Mouse (Mus musculus): ENCODE results near the gene Trim54.

The Trim54 gene

DNA sequence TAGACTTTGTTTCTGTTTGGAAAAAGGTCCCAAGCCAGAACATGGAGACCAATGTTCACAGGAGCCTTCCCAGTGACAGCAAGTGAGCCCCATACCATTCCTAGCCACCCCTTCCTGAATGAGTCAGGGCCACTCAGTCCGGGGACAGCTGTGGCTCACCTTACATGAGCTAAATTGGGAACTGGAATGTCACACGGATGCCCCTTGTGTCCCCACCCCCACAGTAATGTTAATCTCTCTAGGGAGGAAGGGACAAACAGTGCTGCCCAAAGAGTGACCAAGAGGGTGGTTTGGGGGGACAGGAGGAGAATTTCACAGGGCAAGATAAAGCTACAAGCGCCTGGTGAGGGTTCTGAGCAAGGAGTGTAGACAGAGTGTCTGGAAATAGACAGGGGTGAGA, at the start of gene Trim54:
Gene Trim54 (plus strand): TSS at position 359 of the 400 bp plus-strand sequence.
- DNase-seq (ENCODE audit: low read depth), result no peak

DNA sequence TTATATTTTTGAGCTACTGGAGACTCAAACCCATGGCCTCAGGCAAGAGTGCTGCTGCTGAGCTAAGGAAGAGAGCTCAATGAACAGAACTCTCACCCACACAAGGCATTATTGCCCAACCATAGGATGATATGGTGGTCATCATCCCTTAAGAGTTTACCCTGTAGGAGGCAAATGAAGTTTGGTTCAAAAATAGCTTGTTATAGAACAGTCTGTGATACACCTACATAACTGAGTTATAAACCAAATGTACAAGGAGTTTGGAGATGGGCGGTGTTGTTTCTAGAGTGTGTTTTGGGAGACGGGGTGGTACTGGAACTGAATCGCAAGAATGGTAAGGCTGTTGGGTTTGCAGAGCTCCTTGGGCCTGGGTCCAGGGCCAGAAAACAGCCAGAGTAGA, 46.7 kb upstream of the Trim54 start:
- DNase-seq (ENCODE audit: low read depth), result no peak

DNA sequence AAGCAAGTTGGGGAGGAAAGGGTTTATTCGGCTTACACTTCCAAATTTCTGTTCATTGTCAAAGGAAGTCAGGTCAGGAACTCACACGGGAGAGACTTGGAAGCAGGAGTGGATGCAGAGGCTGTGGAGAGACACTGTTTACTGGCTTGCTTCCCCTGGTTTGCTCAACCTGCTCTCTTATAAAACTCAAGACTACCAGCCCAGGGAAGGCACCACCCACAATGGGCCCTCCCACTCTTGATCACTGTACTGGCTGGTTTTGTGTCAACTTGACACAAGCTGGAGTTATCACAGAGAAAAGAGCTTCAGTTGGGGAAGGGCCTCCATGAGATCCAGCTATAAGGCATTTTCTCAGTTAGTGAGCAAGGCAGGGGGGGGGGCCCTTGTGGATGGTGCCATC, 45.5 kb upstream of the Trim54 start:
- DNase-seq (ENCODE audit: low read depth), result no peak

DNA sequence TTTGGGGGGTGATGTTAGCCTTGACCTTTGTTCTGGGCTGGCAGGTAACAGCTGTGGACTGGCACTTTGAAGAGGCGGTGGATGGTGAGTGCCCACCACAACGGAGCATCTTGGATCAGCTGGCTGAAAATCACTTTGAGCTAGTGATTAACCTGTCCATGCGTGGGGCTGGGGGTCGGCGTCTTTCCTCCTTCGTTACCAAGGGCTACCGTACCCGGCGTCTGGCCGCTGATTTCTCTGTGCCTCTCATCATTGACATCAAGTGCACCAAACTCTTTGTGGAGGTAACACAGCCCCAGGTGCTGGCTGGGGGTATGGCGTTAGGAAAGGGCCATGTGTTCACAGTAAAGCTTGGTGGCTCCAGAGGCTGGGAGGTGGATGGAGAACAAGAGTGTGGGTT, 44.7 kb upstream of the Trim54 start:
- DNase-seq (ENCODE audit: low read depth), result no peak

DNA sequence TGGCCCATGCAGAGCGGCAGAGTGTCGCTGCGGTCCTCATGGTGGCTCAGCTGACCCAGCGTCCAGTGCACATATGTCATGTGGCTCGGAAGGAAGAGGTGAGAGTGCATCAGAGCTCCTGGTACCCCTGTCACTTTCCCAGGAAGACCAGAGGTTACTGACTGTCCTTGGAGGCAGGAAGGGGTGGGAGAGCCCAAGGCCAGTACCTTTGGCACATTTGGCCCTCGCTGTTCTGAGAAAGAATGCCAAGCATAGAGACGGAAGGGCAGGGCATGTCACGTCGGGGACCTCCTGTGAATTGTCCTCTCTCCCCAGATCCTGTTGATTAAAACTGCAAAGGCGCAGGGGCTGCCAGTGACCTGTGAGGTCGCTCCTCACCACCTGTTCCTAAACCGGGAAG, 43.3 kb upstream of the Trim54 start:
- DNase-seq (ENCODE audit: low read depth), result no peak

DNA sequence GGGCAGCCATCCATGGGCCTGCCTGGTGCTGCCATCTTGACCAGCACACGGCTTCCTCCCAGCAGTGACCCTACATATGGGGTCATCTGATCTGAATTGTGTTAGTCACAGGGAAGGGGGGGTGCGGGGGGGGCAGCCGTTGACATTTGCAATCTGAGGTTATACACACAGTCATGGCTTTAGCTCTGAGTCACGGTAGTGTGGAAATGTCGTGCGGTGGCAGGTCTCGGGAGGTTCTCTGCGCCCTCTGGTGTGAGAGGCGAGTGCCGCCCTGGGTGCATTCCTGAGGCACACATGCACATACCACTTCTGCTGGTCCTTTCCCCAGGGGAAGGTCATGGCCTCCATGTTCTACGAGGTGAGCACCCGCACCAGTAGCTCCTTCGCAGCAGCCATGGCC, 40.2 kb upstream of the Trim54 start:
- DNase-seq (ENCODE audit: low read depth), result no peak

DNA sequence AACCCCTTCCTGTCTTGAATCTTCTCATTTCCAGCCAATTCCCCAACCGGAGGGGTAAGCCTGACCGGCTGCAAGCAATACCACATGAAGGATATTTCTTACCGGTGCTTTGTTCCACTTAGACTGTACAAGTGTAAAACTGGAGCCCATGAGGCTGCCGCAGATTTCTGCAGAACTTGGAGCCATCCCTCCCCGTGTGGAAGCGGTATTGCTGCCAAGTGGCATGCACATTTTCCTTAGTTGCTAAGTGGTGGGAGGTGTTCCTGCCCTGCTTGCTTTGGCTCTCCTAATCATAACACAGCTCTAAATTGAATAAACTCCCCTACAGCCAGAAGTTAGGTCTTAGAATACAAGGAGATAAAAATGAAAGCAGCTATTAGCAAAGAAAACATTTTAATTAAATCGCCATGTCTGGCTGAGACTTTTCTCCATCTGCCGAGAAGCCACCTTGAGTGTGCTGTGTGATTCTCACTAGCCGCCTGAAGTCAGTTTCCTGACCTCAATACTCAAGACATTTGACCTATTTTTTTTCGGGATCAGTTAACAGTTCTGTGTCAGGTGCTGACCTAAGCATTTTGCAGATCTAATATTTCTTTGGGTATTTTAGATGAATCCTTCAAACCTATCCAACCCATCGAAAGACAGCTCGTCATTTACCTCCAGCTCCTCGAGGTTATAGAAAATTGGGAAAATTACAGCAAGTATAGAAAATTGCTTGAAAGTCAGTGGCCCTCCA, 36.3 kb upstream of the Trim54 start:
- no peak for DNase-seq (ENCODE audit: low read depth)

DNA sequence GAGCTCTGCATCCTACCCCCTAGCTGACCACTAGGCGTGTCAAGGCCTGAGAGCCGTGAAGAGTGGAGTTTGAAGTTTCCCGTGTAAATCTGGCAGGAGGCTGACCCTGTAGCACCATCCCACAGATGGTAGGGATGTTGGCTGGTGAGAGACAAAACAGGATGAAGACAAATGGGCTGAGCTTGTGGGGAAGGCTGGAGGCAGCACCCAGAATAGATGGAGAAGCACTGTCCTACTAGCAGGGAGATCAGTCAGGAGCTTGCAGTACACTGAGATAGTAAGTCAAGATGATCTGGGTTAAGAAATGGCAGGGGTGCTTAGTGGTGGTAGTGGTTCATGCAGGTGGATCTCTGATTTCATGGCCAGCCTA, 35.7 kb upstream of the Trim54 start:
- no peak for DNase-seq (ENCODE audit: low read depth)

DNA sequence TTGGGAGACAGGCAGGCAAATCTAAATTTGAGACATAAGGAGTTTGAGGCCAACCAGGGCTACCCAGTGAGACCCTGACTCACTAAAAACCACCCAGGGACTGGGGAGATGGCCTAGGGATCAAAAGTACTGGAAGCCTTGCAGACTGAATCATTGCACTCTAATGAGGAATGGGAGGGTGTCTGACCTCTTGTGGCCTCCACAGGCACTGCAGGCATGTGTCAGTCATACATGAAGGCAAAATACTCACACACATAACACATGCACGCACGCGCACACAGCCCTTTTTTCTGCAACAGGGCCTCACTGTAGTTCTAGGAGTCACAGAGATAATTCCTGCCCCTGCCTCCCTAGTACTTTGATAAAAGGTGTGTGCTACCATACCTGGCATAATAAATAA, 35.1 kb upstream of the Trim54 start:
- DNase-seq (ENCODE audit: low read depth), result no peak

DNA sequence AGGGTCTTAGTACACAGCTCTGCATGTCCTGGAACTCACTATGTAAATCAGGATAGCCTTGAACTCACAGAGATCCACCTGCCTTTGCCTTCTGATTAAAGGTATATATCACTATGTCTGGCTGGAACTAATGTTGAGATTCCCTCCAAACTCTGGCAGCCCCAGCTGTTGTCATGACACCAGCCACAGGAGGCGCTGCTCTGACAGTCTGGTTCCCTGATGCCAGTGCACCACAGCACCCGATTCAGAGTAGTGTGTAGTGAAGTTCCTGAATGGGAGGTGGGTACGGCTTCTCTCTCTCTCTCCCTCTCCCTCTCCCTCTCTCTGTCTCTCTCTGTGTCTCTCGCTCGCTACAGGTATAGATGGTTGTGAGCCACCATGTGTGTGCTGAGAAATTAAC, 34.2 kb upstream of the Trim54 start:
- no peak for DNase-seq (ENCODE audit: low read depth)

DNA sequence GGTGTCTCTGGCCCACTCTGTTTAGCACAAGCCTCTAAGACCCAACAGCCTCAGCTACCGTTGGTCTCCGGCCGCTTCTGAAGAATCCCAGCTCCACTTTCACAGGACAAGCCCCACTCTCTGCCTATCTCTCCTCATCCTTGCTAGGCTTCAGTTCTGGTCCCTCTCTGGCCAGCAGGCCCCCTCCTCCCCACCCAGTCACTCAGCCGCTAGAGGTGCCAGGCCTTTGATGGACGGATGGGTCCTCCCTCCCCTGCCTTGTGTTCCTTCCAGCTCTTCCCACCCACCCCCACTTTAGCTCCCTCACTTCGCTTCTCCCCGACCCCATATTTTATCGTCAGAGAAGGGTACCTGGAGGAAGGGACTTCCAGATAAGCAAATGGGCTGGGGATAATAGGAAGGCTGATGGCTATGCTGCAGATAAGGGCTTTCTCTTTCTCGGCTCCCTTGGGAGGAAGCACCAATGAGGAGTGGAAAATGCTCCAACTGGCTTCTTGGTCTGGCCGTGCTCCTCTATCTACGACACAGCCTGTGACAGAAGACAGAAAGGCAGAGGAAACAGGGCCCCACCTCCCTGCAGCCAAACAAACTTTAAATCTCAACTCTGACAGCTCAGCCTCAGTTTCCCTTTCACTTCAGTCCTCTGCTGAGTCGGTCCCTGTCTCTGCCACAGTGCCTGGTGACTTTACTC, 33.4 kb upstream of the Trim54 start:
- DNase-seq (ENCODE audit: low read depth), result no peak

DNA sequence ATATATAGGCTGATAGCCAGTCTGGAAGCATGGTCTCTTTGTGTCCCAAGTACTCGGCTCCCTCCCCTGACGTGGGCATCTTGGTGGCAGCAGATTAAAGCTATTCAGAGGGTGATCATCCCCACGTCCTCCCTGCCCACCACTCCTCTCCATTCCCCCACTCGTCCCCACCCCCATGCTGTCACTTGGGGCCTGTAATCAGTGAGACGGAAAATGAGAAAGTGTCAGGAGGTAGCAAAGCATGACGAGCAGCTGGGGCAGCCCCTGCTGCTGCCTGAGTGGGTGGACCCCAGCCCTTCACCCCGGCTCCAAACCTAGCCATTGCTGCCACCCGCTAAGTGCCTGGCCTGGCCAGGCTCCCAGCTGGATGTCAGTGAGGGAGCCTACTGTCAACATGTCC, 32.6 kb upstream of the Trim54 start:
- no peak for DNase-seq (ENCODE audit: low read depth)

DNA sequence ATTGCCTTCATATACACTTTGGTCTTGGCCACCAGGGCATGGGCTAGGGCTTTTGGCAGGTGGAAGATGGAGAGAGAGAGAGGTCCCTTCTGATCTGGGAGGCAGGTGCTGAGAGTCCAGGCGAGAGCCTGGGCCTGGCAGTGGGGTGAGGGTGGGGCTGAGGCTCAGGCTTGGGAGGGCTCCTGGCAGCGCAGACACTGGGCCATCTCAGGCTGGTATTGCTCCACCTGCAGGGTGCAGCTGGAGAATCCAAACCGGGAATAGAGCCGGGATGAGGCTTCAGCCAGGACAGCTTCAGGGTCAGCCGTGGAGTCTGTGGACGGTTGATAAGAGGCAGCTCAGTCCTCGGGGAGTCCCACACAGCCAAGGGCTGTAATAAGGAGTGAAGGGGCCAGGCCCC, 29.9 kb upstream of the Trim54 start:
- DNase-seq (ENCODE audit: low read depth), result no peak

DNA sequence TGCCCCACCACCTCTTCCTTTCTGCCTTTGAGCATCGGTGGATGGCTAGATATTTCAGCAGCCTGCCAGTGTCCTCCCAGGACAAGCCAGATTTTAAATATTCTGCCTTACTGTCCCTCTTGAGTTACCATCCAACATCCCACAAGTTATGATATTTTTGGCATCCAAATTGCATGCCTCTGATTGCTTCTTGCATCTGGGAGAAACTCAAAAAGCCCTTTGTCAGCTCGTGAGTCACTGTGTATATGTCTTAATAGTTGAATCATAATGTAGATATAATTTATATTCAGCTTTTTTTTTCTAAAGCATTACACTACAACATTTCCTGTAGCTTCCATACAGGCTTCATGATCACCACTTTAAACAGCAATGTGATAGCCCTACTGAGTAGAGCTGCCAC, 29.4 kb upstream of the Trim54 start:
- no peak for DNase-seq (ENCODE audit: low read depth)

DNA sequence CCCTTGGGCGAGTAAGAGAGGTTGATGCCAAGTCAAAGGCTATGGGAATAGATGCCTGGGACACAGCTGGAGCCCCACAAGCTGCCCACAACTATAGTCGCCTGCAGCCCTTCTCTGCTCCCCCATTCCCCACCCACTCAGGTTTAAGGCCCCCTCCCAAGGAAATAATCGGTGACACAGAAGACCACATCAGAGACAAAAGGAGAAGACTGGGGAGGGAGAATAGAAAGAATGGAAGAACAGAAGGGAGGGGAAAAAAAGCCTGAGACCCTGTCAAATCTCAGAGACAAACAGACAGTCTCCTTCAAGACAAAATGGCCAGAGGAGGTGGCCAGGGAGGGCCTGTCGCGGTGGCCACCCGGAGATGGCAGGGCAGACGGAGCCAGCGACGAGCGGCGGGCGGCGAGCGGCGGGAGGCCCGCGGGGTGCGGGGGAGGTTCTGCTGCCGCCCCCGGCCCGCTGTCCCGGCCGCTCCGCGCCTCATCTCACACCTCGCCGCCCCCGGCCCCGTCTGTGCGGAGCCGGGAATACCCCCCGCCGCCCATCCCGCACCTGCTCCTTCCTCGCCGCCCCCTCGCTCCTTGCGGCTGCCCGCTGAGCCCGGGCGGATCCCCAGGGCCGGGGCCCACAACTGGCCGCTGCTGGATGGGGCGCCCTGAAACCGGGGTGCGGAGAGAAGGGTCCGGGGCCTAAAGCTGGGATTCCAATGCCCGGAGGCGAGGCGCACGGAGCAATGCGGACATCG, 24.1 kb upstream of the Trim54 start:
- no peak for DNase-seq (ENCODE audit: low read depth)

DNA sequence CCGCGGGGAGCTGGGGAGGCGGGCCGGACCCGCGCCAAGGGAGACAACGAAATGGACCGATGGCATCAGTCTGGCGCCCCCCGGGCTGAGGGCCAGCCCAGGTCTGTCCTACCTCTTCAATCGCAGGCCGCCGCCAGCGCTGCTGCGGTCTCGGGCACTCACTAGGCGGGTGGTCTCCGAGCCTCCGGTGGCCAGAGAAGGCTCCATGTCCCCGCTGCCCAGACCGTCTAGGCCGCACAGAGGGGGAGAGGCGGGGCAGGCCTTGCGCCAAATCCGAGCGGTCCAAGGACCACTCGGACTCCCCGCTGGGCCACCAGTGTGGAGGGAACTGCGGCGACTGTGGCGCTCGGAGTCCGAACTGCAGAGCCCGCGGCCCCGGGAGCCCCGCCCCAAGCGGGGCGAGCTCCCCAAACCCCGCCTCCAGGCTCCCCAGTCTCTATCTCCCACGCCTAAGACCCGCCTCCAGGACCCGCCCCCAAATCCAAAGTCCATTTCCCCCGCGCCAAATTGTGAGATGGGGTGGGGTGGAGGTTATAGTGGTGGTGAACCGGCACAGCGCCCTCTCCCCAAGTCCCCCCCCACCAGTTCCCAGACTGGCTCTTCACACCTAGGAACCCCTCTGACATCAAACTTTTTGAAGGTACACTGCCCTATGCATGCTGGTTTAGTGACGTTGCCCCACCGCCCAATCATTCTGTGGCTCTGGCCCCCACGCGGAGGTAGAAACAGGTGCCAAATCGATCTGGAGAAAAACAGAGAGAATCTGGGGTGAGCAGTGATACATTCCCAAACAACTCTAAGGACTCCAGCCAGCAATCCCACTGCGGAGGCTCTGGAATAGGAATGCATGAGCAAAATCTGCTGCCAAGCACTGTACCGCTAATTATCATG, 23.1 kb upstream of the Trim54 start:
- DNase-seq (ENCODE audit: low read depth), result no peak

DNA sequence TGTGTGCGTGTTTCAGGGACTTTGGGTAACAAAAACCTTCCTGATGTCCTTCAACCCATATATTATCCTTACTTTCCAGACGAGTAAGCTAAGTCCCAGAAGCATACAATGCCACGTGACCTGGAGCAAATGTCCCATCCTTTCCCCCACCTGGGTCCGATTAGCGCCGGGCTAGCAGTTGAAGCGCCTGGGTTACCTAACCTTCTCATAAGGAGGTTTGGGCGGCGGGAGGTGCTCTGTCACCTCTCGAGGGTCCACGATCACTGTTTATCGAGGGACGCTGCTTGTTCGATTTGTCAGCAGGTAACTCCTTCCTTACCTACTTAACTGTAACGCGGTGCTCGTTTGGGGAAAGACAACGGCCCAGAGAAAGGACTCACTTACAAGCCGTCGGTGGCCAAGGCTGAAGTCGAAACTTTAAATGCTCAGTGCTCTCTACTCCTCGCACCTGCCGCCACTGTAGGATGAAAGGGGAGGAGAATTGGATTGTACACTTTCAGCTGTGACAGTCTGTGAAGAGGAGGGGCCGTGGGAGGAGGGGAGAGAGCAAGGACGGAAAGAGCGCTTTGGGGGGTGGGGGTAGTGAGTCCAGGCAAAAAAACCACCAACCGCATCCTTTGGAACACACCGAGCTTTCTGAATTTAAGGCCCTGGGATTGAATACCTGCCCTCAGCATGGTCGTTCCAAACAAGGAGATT, 22.3 kb upstream of the Trim54 start:
- no peak for DNase-seq (ENCODE audit: low read depth)

DNA sequence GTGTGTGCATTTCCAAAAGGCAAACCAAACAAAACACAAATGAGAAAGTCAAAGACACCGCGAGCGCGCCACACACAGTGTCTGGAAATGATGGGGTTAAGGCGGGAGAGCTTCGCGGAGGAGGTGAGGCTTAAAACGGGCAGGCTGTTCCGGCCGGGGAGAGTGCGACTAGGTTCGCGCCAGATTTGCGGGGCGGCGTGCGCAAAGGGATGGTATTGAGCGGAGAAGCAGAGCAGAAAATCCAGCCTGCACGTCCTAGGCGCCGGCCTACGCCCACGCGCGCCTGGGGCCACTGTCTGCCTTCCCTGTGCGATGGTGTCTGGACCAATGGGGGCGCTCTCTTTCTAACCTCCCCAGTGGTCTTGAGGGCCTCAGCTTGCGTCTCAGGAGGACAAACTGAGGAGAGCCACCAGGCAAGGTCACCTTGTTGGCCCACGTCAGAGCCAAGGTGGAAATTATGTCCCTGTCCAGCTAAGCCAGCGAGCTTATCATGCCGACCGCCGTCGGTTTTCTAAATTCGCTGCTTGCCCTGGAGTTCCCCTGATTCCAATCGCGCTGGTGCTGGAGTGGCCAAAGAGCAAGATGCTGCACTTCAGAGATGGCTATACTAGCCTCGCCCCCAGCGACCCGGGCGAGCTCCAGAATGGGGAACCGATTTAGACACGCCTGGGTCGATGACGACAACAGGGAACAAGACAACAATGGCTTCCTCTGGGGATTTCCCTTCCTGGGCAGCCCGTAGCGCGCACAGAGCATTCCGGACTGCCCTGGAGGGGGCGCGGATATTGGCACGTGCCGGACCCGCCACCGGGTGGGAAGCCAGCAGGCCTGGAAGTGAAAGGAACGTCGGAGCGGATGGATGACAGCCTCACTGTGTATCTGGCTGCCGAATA, 21.5 kb upstream of the Trim54 start:
- no peak for DNase-seq (ENCODE audit: low read depth)

DNA sequence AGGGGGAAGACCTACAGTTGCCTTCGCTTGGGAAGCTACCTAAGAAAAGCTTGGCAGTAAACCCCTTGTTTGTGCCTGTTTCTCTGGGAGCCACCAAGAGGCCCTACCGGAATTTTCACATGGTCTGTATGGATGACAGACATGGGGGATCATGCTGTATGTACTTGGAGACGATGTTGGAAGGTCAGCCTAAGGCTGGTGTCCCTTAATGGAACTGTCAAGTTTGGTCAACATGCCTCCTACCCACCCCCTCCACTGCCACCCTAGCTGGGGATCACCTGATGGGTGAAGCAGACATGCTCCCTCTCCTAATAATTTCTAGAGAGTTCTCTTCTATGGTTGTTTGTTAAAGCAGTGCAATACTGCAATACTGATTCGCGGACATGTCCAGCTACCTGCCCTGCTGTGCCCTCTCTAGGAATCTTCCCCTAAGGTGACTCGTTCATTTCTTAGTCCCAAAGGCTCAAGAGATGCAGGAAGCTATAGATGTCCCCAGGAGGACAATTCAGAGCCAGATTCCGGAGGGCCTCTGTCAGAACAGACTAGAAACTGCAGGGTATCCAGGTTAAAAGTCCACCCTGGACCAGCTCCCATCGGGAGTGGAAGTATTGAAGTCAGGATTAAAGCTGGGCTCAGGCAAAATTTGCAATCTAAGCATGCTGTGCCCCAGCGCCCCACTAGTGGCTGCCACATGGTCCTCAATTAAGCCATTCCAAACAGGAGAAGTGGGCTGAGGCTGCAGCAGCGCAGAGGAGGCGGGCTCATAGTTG, 20.6 kb upstream of the Trim54 start:
- no peak for DNase-seq (ENCODE audit: low read depth)

DNA sequence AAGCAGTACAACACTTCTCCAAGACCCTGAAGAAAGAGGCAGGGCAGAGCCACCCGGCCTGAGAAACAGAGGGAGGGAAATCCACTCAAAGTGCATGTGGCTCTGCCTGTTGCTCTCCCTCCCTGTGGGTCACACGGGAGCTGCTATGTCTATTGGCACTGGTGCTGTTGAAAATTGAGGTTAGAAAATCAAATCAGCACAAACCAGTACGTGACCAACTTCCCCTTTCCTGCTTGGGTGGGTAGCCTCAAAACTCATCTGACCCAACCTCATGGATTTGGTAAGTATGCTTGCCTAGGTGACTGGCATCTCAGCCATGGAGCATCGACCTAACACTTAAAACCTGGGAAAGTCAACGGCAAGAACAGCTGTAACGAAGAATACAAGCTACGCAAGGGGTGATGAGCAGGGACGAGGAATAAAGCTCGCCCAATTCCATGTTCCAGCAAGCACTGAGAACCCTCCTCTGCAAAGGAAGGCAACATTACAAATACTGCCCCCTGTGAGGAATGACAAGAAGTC, 10.6 kb upstream of the Trim54 start, which contains the start of gene Dnajc5g:
Gene Dnajc5g (plus strand): TSS at position 472 of the 522 bp plus-strand sequence.
- no peak for DNase-seq (ENCODE audit: low read depth)
